Mouse (Mus musculus) C2C12 (cell line): Measurements from ENCODE around the gene Zfand2b.

ENCODE experiments used
- CEBPB ChIP-seq: IDR thresholded peaks from one replicate; pipeline ENCODE4 v1.6.1; 2011; ENCODE audit warnings: low read depth, mild to moderate bottlenecking, control low read depth, moderate library complexity
- CTCF ChIP-seq: IDR thresholded peaks from one replicate; pipeline ENCODE4 v1.5.1; 2011; ENCODE audit not compliant: control insufficient read depth, insufficient read depth, insufficient read length
- FOSL1 ChIP-seq: IDR thresholded peaks from one replicate; pipeline ENCODE4 v1.8.0; 2011; ENCODE audit warnings: mild to moderate bottlenecking, low read length; ENCODE audit not compliant: poor library complexity, insufficient read depth, severe bottlenecking
- MAX ChIP-seq: IDR thresholded peaks from one replicate; pipeline ENCODE4 v1.6.1; 2011; ENCODE audit warnings: mild to moderate bottlenecking, control low read depth
- MYOD1 ChIP-seq: IDR thresholded peaks from one replicate; pipeline ENCODE4 v1.6.1; 2011; ENCODE audit warnings: low read depth; ENCODE audit not compliant: control insufficient read depth, insufficient read length
- MYOG ChIP-seq: IDR thresholded peaks from one replicate; pipeline ENCODE4 v1.6.1; 2011; ENCODE audit not compliant: control insufficient read depth, insufficient read length; ENCODE audit errors: extremely low read depth
- USF1 ChIP-seq: IDR thresholded peaks from one replicate; pipeline ENCODE4 v1.6.1; 2011; ENCODE audit warnings: low read depth, mild to moderate bottlenecking, control low read depth, moderate library complexity

DNA sequence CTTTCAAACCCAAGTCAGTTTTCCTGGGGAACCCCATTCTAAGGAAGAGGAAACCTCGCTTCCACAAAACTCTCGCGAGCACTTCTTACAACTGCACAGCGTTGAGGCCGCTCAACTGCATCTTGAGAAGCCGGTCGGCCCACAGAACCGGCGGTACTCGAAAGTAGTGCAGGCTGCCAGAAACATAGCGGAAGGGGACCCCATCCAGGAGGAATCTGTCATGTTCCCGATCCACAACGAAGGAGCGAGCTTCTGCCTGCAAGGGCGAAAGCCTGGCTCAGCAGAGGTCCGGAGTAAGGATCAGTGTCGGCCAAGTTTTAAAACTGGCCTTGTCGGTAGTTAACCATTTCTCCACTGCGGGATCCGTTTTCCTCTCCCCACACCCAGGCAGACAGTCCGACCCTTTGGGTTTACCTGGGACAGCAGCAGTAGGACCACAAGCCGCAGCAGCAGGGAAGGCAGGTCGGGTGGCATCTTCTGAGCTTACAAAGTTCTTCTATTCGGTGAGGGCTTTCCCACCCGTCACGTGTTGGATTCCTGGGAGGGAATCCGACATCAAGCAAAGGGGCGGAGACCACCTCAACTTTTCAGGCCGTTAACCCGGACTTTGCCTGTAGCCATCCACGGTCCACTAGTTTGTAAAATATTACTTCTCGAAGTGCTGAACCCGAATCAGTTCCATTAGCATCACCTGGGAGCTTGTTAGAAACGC, 40.7 kb downstream of the Zfand2b start:
- TF ChIP-seq CTCF (no peak), CEBPB (no peak), MYOG (no peak), USF1 (no peak), MAX (no peak), FOSL1 (no peak), MYOD1 (no peak)
